Mouse (Mus musculus) cortical plate, adult 2 months (tissue): ENCODE data around the gene Arhgap9.

Experiments used
- CTCF ChIP-seq: fragments of 200-500 bp; IDR thresholded peaks from 2 replicates; pipeline ENCODE4 v1.5.1; 2011; ENCODE audit warnings: mild to moderate bottlenecking, control low read depth, low read length; ENCODE audit not compliant: insufficient read depth; ENCODE audit errors: extremely low read depth
- POLR2A ChIP-seq: fragments of 200-500 bp; IDR thresholded peaks from 2 replicates; pipeline ENCODE4 v1.6.1; 2011; ENCODE audit warnings: mild to moderate bottlenecking, low read length, control low read depth; ENCODE audit not compliant: insufficient read depth; ENCODE audit errors: extremely low read depth

DNA sequence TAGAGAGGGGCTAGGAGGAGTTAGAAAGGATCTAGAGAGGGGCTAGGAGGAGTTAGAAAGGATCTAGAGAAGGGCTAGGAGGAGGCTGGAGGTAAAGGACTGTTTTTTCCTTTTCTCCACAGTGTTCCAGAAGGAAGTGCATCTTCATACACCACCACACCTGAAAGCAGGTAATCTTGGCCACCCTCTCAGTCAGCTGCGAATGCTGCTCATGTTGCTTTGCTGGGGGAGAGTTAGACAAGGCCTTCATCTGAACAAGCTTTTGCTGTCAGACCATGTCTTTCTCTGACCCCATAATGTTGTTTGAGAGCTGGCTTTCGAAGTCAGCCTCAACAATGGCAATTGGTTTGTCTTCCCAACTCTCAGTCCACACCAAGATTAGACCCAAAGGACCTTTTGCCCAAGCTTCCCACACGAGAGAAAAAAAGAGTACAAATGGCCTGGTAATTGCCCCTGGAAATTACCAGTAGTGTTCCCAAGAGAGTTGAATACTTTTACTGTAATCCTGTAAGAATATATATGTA, 28.1 kb upstream of the Arhgap9 start:
- TF ChIP-seq CTCF, result no peak
- no peak for TF ChIP-seq POLR2A
